Mouse (Mus musculus) right cerebral cortex, adult 2 months (tissue): ENCODE measurements around the gene Hoga1.

Experiments
- DNase-seq, 2 experiments: peaks; one replicate each; pipeline ENCODE4 v3.0.0; 2021 to 2022; ENCODE audit warnings: low spot score in 2 of 2

The Hoga1 gene

GRCm38 (mm10) chr19:42021681-42022541, 23.5 kb upstream of the Hoga1 start:
- DNase-seq, result no peak

GRCm38 (mm10) chr19:42022542-42022848, 22.9 kb upstream of the Hoga1 start:
- DNase-seq, result no peak

GRCm38 (mm10) chr19:42026158-42026557, 19.3 kb upstream of the Hoga1 start:
- peak; percentile 84 to 92 for DNase-seq

GRCm38 (mm10) chr19:42031112-42031511, 14.3 kb upstream of the Hoga1 start:
- DNase-seq, result no peak

GRCm38 (mm10) chr19:42033611-42034010, 11.8 kb upstream of the Hoga1 start:
- no peak for DNase-seq

- no peak for DNase-seq
Observed at GRCm38 (mm10) chr19:42034146-42034775, 11.1 kb upstream of the Hoga1 start.

- DNase-seq, result peak in 1 of 2 experiments; percentile 19
Observed at GRCm38 (mm10) chr19:42034881-42035455, 10.4 kb upstream of the Hoga1 start.

GRCm38 (mm10) chr19:42035456-42036248, 9.8 kb upstream of the Hoga1 start, which contains the start of gene Ankrd2:
Gene Ankrd2 (plus strand): TSS chr19:42036000.
- peak; percentile 80 to 82 for DNase-seq

- DNase-seq, result no peak
Observed at GRCm38 (mm10) chr19:42036357-42036756, 9.1 kb upstream of the Hoga1 start.

- DNase-seq, result no peak
Observed at GRCm38 (mm10) chr19:42037167-42037702, 8.2 kb upstream of the Hoga1 start.

GRCm38 (mm10) chr19:42038310-42038709, 7.1 kb upstream of the Hoga1 start:
- no peak for DNase-seq

- no peak for DNase-seq
Observed at GRCm38 (mm10) chr19:42043988-42044387, 1.4 kb upstream of the Hoga1 start.

- no peak for DNase-seq
Observed at GRCm38 (mm10) chr19:42050251-42050650, 4.8 kb downstream of the Hoga1 start.

GRCm38 (mm10) chr19:42051351-42051750, 5.9 kb downstream of the Hoga1 start:
- DNase-seq, result no peak

- no peak for DNase-seq
Observed at GRCm38 (mm10) chr19:42051948-42052347, 6.5 kb downstream of the Hoga1 start, which contains the start of gene 4933411K16Rik. Gene 4933411K16Rik (plus strand): TSS chr19:42052248.

- DNase-seq, result no peak
Observed at GRCm38 (mm10) chr19:42054255-42054654, 8.8 kb downstream of the Hoga1 start.

GRCm38 (mm10) chr19:42055881-42056280, 10.5 kb downstream of the Hoga1 start:
- no peak for DNase-seq

GRCm38 (mm10) chr19:42056719-42057409, 11.5 kb downstream of the Hoga1 start:
- DNase-seq, result no peak

- DNase-seq, result no peak
Observed at GRCm38 (mm10) chr19:42058426-42058825, 13.0 kb downstream of the Hoga1 start.

- no peak for DNase-seq
Observed at GRCm38 (mm10) chr19:42061443-42061842, 16.0 kb downstream of the Hoga1 start.
